Mouse (Mus musculus): ENCODE results near the gene Akt2. TPM values are rescaled to one million over a fixed set of nuclear protein-coding genes. Genes with fewer than 3 reads are reported as not detected.
A peak's percentile ranks its signal among the peaks of the same experiment; 100 is the strongest.

Akt2 gene
- polyA plus RNA-seq (2014; fragmentation: Nextera tagmentation; extraction: Ambion mirVana): 44.1 and 51.4 TPM in 2 replicates

DNA sequence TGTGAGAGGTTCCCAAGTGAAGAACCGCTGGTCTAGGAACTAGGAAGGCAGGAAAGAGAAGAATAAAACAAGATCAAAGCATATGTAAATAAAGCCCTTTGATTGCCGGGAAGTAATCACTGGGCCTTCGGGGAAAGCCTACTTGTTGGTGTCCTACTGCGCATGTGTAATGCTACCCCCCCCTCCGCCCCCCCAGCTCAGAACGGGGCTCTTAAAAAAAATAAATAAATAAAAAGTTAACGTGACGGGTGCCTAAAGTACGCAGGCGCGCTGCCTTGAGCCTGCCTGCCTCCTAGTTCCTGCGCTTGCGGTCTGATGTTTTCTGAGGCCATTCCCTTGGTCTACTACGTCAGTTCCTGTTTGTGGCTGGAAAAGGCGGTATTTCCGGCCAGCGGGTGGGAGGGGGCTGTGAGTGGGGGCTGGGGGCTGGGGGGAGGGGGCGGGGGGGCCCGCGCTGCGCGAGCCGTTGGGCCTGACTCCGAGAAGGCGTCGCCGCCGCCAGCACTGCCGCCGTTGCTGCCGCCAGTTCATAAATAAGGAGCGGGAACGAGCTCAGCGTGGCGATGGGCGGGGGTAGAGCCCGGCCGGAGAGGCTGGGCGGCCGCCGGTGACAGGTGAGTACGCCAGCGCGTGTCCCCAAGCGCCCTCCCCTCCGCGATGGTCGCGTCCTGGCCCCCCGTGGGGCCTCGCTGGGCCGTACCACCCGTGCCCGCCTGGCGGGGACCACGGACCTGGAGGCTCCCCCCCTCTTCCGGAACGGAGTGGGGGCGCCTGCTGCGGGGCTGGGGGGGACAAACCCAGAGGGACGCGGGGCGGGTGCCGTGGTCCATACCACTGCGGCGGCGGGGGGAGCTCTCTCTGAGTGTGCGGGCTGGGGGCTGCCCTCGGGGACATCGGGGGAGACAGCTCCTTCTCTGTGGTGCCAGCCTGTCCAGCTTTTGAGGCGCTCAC is at the start of gene Akt2:
Akt2 (plus strand) TSS at position 287 of the 951 bp plus-strand sequence.
- Histone ChIP-seq H3K36me3 (ENCODE audit: control insufficient read depth, insufficient read depth, low read length) (no peaks in the 10 kb centered on the region), H3K4me2 (ENCODE audit: low read depth, low read length) (peak within 1 kb of the TSS; percentile 53), H3K4me1 (ENCODE audit: control insufficient read depth, insufficient read depth, low read length) (peaks cover 11% of the 10 kb centered on the region), H3K27me3 (ENCODE audit: control insufficient read depth, insufficient read depth, low read length) (no peaks in the 10 kb centered on the region), H3K9ac (replicated peaks; ENCODE audit: low read depth, low read length) (peak within 1 kb of the TSS; percentile 84), H3K4me3 (ENCODE audit: low read depth, low read length) (peak within 1 kb of the TSS; percentile 58), H3K27ac (ENCODE audit: low read depth, low read length) (peak within 1 kb of the TSS; percentile 99), H3K9me3 (ENCODE audit: control insufficient read depth, low read length) (no peaks in the 10 kb centered on the region)
- WGBS: 0% methylated on average over 50 of the region's 71 CpGs
- peak; percentile 94 for ATAC-seq (ENCODE audit: low read depth)

- ATAC-seq (ENCODE audit: low read depth): 0 out of 2 replicates have a peak, but pooled peaks have one; percentile 2
- H3K27me3 ChIP-seq (ENCODE audit: control insufficient read depth, insufficient read depth, low read length): no peaks in the 10 kb centered on the region
- peak overlapping the region; percentile 78 for H3K4me2 ChIP-seq (ENCODE audit: low read depth, low read length)
These were observed 49.4 kb upstream of the Akt2 start for GRCm38 (mm10) chr7:27541922-27542321.

DNA sequence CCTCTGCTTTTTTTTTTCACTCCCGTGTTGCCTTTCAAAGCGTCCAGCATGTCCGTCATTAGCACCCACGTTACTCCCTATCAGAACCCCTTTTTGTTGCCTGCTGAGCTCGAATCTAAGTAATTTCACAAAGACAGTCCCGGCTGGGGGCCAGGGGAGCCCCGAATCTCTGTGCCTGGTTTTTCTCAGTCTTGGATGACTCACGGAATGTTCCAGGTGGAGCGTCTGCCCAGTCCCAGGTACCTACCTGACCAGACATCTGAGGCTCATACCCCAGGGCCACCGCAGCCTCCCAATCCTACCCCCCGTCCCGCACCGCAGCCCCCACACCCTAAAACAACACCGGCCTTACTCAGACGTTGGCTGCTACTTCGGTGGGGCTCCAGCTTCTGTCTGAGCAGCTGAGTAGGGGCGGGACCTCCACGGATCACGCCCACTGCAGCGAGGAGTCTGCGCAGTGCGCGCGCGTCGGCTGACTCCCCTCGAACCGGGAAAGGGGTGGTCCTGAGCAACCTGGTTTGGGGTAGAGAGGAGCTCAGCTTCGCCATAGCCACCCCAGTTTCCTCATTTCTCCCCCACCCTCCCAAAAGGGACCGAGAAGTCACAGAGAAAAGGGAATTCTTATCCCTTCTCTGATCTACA is 48.8 kb upstream of the Akt2 start:
- Histone ChIP-seq H3K27ac (ENCODE audit: low read depth, low read length) (no peak overlapping the region), H3K27me3 (ENCODE audit: control insufficient read depth, insufficient read depth, low read length) (no peaks in the 10 kb centered on the region), H3K4me1 (ENCODE audit: control insufficient read depth, insufficient read depth, low read length) (peaks cover 6% of the 10 kb centered on the region), H3K9me3 (ENCODE audit: control insufficient read depth, low read length) (no peaks in the 10 kb centered on the region), H3K36me3 (ENCODE audit: control insufficient read depth, insufficient read depth, low read length) (peaks cover 9% of the 10 kb centered on the region; the same call in 1 of the 2 replicates), H3K4me3 (ENCODE audit: low read depth, low read length) (peak overlapping the region; percentile 52), H3K4me2 (ENCODE audit: low read depth, low read length) (peak overlapping the region; percentile 78), H3K9ac (replicated peaks; ENCODE audit: low read depth, low read length) (peak overlapping the region; percentile 63)
- WGBS: 2% methylated on average over 30 of the region's 30 CpGs
- ATAC-seq (ENCODE audit: low read depth): peak; percentile 94

More at GRCm38 (mm10) chr7:27541922-27542321, 49.4 kb upstream of the Akt2 start:
- Histone ChIP-seq H3K36me3 (ENCODE audit: control insufficient read depth, insufficient read depth, low read length) (peaks cover 15% of the 10 kb centered on the region; the same call in 1 of the 2 replicates), H3K4me1 (ENCODE audit: control insufficient read depth, insufficient read depth, low read length) (peaks cover 6% of the 10 kb centered on the region), H3K4me3 (ENCODE audit: low read depth, low read length) (peak overlapping the region; percentile 52), H3K27ac (ENCODE audit: low read depth, low read length) (no peak overlapping the region), H3K9me3 (ENCODE audit: control insufficient read depth, low read length) (no peaks in the 10 kb centered on the region), H3K9ac (replicated peaks; ENCODE audit: low read depth, low read length) (peak overlapping the region; percentile 63)
- WGBS: 59% methylated on average over 5 of the region's 5 CpGs

DNA sequence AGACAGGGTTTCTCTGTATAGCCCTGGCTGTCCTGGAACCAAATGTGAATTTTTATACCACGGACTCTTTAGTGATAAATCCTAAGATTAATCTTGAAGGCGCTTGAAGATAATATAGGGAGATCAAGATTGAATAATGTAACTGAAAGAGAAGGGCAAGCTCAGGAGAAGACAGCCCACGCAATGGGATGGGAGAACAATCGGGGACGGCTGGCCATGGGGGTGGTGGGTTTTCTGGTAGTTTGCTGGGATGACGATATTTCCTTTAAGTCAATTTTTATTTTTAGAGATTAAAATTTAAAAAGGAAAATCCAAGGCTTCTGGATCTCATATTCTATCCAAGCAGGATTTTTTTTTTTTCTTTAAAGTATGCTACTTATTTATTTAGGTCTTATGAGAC is 48.3 kb upstream of the Akt2 start:
- peak overlapping the region; percentile 63; the same call in 1 of the 2 replicates for H3K9ac ChIP-seq (replicated peaks; ENCODE audit: low read depth, low read length)
- peak; percentile 9; the same call in 1 of the 2 replicates for ATAC-seq (ENCODE audit: low read depth)
- peaks cover 5% of the 10 kb centered on the region; the same call in 1 of the 2 replicates for H3K36me3 ChIP-seq (ENCODE audit: control insufficient read depth, insufficient read depth, low read length)
- H3K4me1 ChIP-seq (ENCODE audit: control insufficient read depth, insufficient read depth, low read length): peaks cover 6% of the 10 kb centered on the region
- H3K9me3 ChIP-seq (ENCODE audit: control insufficient read depth, low read length): no peaks in the 10 kb centered on the region
- no peaks in the 10 kb centered on the region for H3K27me3 ChIP-seq (ENCODE audit: control insufficient read depth, insufficient read depth, low read length)
- peak overlapping the region; percentile 52 for H3K4me3 ChIP-seq (ENCODE audit: low read depth, low read length)
- peak overlapping the region; percentile 78 for H3K4me2 ChIP-seq (ENCODE audit: low read depth, low read length)
- no peak overlapping the region for H3K27ac ChIP-seq (ENCODE audit: low read depth, low read length)
- WGBS: 53% methylated on average over 6 of the region's 6 CpGs

- Histone ChIP-seq H3K4me3 (ENCODE audit: low read depth, low read length) (no peak overlapping the region), H3K9ac (replicated peaks; ENCODE audit: low read depth, low read length) (no peak overlapping the region), H3K4me1 (ENCODE audit: control insufficient read depth, insufficient read depth, low read length) (peaks cover 6% of the 10 kb centered on the region), H3K27me3 (ENCODE audit: control insufficient read depth, insufficient read depth, low read length) (no peaks in the 10 kb centered on the region), H3K36me3 (ENCODE audit: control insufficient read depth, insufficient read depth, low read length) (peaks cover 5% of the 10 kb centered on the region; the same call in 1 of the 2 replicates), H3K27ac (ENCODE audit: low read depth, low read length) (no peak overlapping the region), H3K9me3 (ENCODE audit: control insufficient read depth, low read length) (no peaks in the 10 kb centered on the region), H3K4me2 (ENCODE audit: low read depth, low read length) (no peak overlapping the region)
- 89% methylated on average over 4 of the region's 4 CpGs for WGBS
- ATAC-seq (ENCODE audit: low read depth): no peak
These were observed 47.5 kb upstream of the Akt2 start for GRCm38 (mm10) chr7:27543851-27544250.

- WGBS: 88% methylated on average over 12 of the region's 12 CpGs
- peaks cover 6% of the 10 kb centered on the region for H3K4me1 ChIP-seq (ENCODE audit: control insufficient read depth, insufficient read depth, low read length)
- no peak for ATAC-seq (ENCODE audit: low read depth)
- no peak overlapping the region for H3K9ac ChIP-seq (replicated peaks; ENCODE audit: low read depth, low read length)
- no peak overlapping the region for H3K4me2 ChIP-seq (ENCODE audit: low read depth, low read length)
- no peak overlapping the region for H3K27ac ChIP-seq (ENCODE audit: low read depth, low read length)
- H3K27me3 ChIP-seq (ENCODE audit: control insufficient read depth, insufficient read depth, low read length): no peaks in the 10 kb centered on the region
- no peak overlapping the region for H3K4me3 ChIP-seq (ENCODE audit: low read depth, low read length)
- H3K36me3 ChIP-seq (ENCODE audit: control insufficient read depth, insufficient read depth, low read length): peaks cover 5% of the 10 kb centered on the region; the same call in 1 of the 2 replicates
- no peaks in the 10 kb centered on the region for H3K9me3 ChIP-seq (ENCODE audit: control insufficient read depth, low read length)
These were observed 46.5 kb upstream of the Akt2 start for GRCm38 (mm10) chr7:27544675-27545370.

DNA sequence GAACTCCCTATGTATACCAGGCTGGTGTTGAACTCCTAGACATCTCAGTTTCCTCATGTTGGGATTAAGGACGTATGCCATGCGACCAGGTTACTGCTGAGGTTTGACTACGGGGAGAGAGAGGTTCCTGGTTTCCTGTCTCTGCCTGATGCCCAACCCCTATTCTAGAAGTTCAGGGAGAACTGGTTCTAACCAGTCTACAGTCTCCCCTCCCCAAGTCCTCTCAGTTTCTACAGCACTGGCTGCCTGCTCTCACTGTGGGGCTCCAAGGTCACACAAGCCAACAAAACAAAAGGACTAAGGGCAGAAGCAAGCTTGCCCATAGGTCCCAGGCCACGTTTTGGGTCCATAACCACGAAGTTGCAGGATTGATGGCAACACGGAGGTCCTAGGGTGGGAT is 41.8 kb upstream of the Akt2 start:
- Histone ChIP-seq H3K27me3 (ENCODE audit: control insufficient read depth, insufficient read depth, low read length) (no peaks in the 10 kb centered on the region), H3K36me3 (ENCODE audit: control insufficient read depth, insufficient read depth, low read length) (no peaks in the 10 kb centered on the region), H3K9me3 (ENCODE audit: control insufficient read depth, low read length) (no peaks in the 10 kb centered on the region), H3K4me2 (ENCODE audit: low read depth, low read length) (no peak overlapping the region), H3K4me3 (ENCODE audit: low read depth, low read length) (no peak overlapping the region), H3K9ac (replicated peaks; ENCODE audit: low read depth, low read length) (no peak overlapping the region), H3K4me1 (ENCODE audit: control insufficient read depth, insufficient read depth, low read length) (peaks cover 7% of the 10 kb centered on the region; the same call in 1 of the 2 replicates), H3K27ac (ENCODE audit: low read depth, low read length) (no peak overlapping the region)
- no peak for ATAC-seq (ENCODE audit: low read depth)
- 91% methylated on average over 6 of the region's 6 CpGs for WGBS

DNA sequence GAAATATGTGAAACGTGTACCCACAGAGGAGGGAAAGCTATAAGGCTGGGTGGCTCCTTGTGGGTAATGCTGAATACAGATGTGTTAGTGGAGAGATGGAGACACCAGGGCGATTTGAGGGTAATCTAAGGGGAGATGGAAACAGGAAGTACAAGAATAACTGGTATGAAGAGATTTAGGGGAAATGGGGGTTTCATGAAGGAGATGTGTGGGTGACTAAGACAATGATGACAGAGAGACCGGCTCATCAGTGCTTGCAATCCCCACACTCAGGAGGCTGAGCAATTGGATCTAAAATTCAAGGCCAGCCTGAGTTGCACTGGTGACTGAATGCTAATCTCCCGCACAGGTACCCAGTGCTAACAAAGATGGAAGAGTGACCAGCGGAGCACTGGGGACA is 39.3 kb upstream of the Akt2 start:
- 60% methylated on average over 5 of the region's 5 CpGs for WGBS
- Histone ChIP-seq H3K4me2 (ENCODE audit: low read depth, low read length) (peak overlapping the region; percentile 68; the same call in 1 of the 2 replicates), H3K27me3 (ENCODE audit: control insufficient read depth, insufficient read depth, low read length) (no peaks in the 10 kb centered on the region), H3K36me3 (ENCODE audit: control insufficient read depth, insufficient read depth, low read length) (peaks cover 6% of the 10 kb centered on the region; the same call in 1 of the 2 replicates), H3K27ac (ENCODE audit: low read depth, low read length) (no peak overlapping the region), H3K9me3 (ENCODE audit: control insufficient read depth, low read length) (no peaks in the 10 kb centered on the region), H3K4me3 (ENCODE audit: low read depth, low read length) (peak overlapping the region; percentile 48), H3K4me1 (ENCODE audit: control insufficient read depth, insufficient read depth, low read length) (peaks cover 7% of the 10 kb centered on the region; the same call in 1 of the 2 replicates), H3K9ac (replicated peaks; ENCODE audit: low read depth, low read length) (no peak overlapping the region)
- ATAC-seq (ENCODE audit: low read depth): no peak
